Mouse (Mus musculus) neural tube, embryonic 10.5 days (tissue): ENCODE data around the gene Phyhipl.

ENCODE experiments used
- DNase-seq: peaks from one replicate; pipeline ENCODE4 v3.0.0-alpha.2; 2017; ENCODE audit warnings: low spot score; ENCODE audit errors: extremely low spot score

Phyhipl gene

GRCm38 (mm10) chr10:70533986-70534385 is 121.8 kb downstream of the Phyhipl start:
- DNase-seq, result no peak

GRCm38 (mm10) chr10:70533301-70533781 is 122.4 kb downstream of the Phyhipl start:
- no peak for DNase-seq

- no peak for DNase-seq
These were observed 123.5 kb downstream of the Phyhipl start for GRCm38 (mm10) chr10:70532249-70532648.

GRCm38 (mm10) chr10:70530185-70530823 is 125.5 kb downstream of the Phyhipl start:
- no peak for DNase-seq

- DNase-seq, result no peak
These were observed 134.4 kb downstream of the Phyhipl start for GRCm38 (mm10) chr10:70521379-70521778.

- DNase-seq, result peak; percentile 70
These were observed 135.3 kb downstream of the Phyhipl start for GRCm38 (mm10) chr10:70520143-70521131.

- no peak for DNase-seq
These were observed 136.1 kb downstream of the Phyhipl start for GRCm38 (mm10) chr10:70519640-70520099.

GRCm38 (mm10) chr10:70516661-70517060 is 139.1 kb downstream of the Phyhipl start:
- DNase-seq, result no peak

GRCm38 (mm10) chr10:70514848-70515247 is 140.9 kb downstream of the Phyhipl start:
- DNase-seq, result no peak

- no peak for DNase-seq
These were observed 147.9 kb downstream of the Phyhipl start for GRCm38 (mm10) chr10:70507880-70508279.
